In the genomic region with DNA sequence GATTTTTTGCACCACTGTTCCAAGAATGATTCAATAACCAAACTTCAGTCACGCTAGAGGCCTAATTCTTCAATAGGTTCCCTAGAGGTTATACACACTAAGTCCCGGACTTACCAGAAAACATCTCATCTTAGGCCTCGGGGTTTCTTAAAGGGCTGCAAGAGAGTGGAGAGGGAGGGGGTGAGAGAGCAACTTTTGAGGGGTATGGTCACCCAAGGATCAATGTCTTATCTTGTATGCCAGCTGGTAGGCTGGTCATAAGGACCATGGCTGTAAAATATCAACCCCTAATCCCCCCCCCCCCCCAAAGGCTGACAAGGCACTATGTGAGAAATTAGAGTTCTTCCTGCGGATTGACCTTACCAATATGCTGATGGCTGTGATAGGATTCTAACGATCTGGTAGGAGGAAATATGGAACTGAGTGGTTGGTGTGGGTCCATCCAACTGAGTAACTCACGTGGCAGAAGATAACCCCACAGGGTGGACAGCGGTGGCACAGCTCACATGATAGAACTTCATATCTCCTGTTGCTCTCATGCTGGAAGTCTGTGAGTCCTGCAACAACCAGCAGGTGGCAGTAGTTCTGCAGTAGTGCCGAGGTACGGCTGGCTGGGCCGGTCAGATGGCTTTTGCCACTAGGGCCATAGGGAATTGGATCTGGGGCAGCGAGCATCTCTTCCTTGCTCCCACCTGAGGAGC, we compare ENCODE assay signal across 9 mouse cellular contexts.
DNase-seq lines count a peak whose midpoint lies in the region; ATAC-seq and TF ChIP-seq lines count a peak whose summit lies in the region.
"Had no signal": no experiment of that assay in that cellular context is flagged by ENCODE, and none has a peak within 500 bp of the region (broad histone marks: within the 10 kb centered on the region; RNA-seq: fewer than 3 reads in every experiment).

No protein-coding gene starts in this region.

- H3K4me2 ChIP-seq in heart, embryonic 11.5 days = no peak overlapping the region
- H3K4me2 ChIP-seq in heart, embryonic 12.5 days = no peak overlapping the region
- H3K4me2 ChIP-seq in forebrain, embryonic 11.5 days (ENCODE audit: low read depth, low read length, severe bottlenecking) = no peak overlapping the region
- H3K4me2 ChIP-seq in intestine, embryonic 14.5 days (ENCODE audit: low read length) = no peak overlapping the region

- H3K27me3 ChIP-seq in heart, embryonic 11.5 days (ENCODE audit: control insufficient read depth, insufficient read depth, low read length) = no peaks in the 10 kb centered on the region
- no peaks in the 10 kb centered on the region for H3K27me3 ChIP-seq in heart, embryonic 12.5 days (replicated peaks)
- no peaks in the 10 kb centered on the region for H3K27me3 ChIP-seq in forebrain, embryonic 11.5 days (ENCODE audit: control insufficient read depth, insufficient read depth, low read length)
- no peaks in the 10 kb centered on the region for H3K27me3 ChIP-seq in intestine, embryonic 14.5 days (replicated peaks; ENCODE audit: control insufficient read depth, insufficient read depth, low read length)

- no peaks in the 10 kb centered on the region for H3K9me3 ChIP-seq in heart, embryonic 11.5 days (replicated peaks; ENCODE audit: control insufficient read depth, low read length)
- no peaks in the 10 kb centered on the region for H3K9me3 ChIP-seq in heart, embryonic 12.5 days (replicated peaks)
- H3K9me3 ChIP-seq in forebrain, embryonic 11.5 days (ENCODE audit: control insufficient read depth, low read length) = no peaks in the 10 kb centered on the region
- H3K9me3 ChIP-seq in intestine, embryonic 14.5 days (ENCODE audit: control insufficient read depth, low read length) = no peaks in the 10 kb centered on the region

- peak; percentile 24; the same call in 1 of the 2 replicates for TF ChIP-seq CTCF in bone marrow, adult 2 months (IDR thresholded peaks at IDR 0.05; ENCODE audit: control insufficient read depth, insufficient read depth, low read length)

- no peaks in the 10 kb centered on the region for H3K4me1 ChIP-seq in heart, embryonic 11.5 days (ENCODE audit: control insufficient read depth, insufficient read depth, low read length)
- H3K4me1 ChIP-seq in heart, embryonic 12.5 days (replicated peaks) = no peaks in the 10 kb centered on the region
- no peaks in the 10 kb centered on the region for H3K4me1 ChIP-seq in bone marrow, adult 2 months (ENCODE audit: control insufficient read depth, insufficient read depth, low read length)
- H3K4me1 ChIP-seq in forebrain, embryonic 11.5 days (replicated peaks; ENCODE audit: control insufficient read depth, insufficient read depth, low read length) = no peaks in the 10 kb centered on the region
- H3K4me1 ChIP-seq in intestine, embryonic 14.5 days (replicated peaks; ENCODE audit: control insufficient read depth, insufficient read depth, low read length) = no peaks in the 10 kb centered on the region

- no peak overlapping the region for H3K4me3 ChIP-seq in heart, embryonic 11.5 days (ENCODE audit: low read depth, low read length)
- H3K4me3 ChIP-seq in heart, embryonic 12.5 days = no peak overlapping the region
- no peak overlapping the region for H3K4me3 ChIP-seq in bone marrow, adult 2 months (replicated peaks; ENCODE audit: control insufficient read depth, low read depth, low read length)
- no peak overlapping the region for H3K4me3 ChIP-seq in forebrain, embryonic 11.5 days (ENCODE audit: low read depth, low read length)
- no peak overlapping the region for H3K4me3 ChIP-seq in intestine, embryonic 14.5 days (ENCODE audit: low read depth, low read length)

- ATAC-seq in heart, embryonic 11.5 days (replicated peaks; ENCODE audit: insufficient number of reproducible peaks, low FRiP score, low TSS enrichment) = peak; percentile 49; the same call in 1 of the 2 replicates
- ATAC-seq in heart, embryonic 12.5 days (ENCODE audit: insufficient number of reproducible peaks, low FRiP score) = no peak
- ATAC-seq in forebrain, embryonic 11.5 days (replicated peaks; ENCODE audit: low FRiP score) = peak; percentile 84
- ATAC-seq in intestine, embryonic 14.5 days (replicated peaks; ENCODE audit: low FRiP score, low TSS enrichment, low read depth) = 0 out of 2 replicates have a peak, but pooled peaks have one; percentile 60
- ATAC-seq in megakaryocyte-erythroid progenitor cell, adult 5-6 weeks (replicated peaks; ENCODE audit: low FRiP score, low TSS enrichment, poor library complexity, severe bottlenecking) = peak; percentile 78

- 34% methylated on average over 11 of the region's 11 CpGs for WGBS in heart, embryonic 11.5 days (ENCODE audit: insufficient replicate concordance)
- 37% methylated on average over 11 of the region's 11 CpGs for WGBS in heart, embryonic 12.5 days
- WGBS in bone marrow, adult 2 months = 40% methylated on average over 11 of the region's 11 CpGs
- WGBS in forebrain, embryonic 11.5 days = 45% methylated on average over 11 of the region's 11 CpGs
- WGBS in intestine, embryonic 14.5 days = 47% methylated on average over 11 of the region's 11 CpGs

- H3K36me3 ChIP-seq in heart, embryonic 11.5 days (ENCODE audit: control insufficient read depth, insufficient read depth, low read length) = no peaks in the 10 kb centered on the region
- no peaks in the 10 kb centered on the region for H3K36me3 ChIP-seq in heart, embryonic 12.5 days
- H3K36me3 ChIP-seq in forebrain, embryonic 11.5 days (ENCODE audit: control insufficient read depth, insufficient read depth, low read length) = no peaks in the 10 kb centered on the region
- H3K36me3 ChIP-seq in intestine, embryonic 14.5 days (ENCODE audit: control insufficient read depth, insufficient read depth, low read length) = no peaks in the 10 kb centered on the region

- H3K9ac ChIP-seq in heart, embryonic 11.5 days (ENCODE audit: low read depth, low read length) = no peak overlapping the region
- no peak overlapping the region for H3K9ac ChIP-seq in heart, embryonic 12.5 days
- H3K9ac ChIP-seq in forebrain, embryonic 11.5 days (ENCODE audit: low read length) = no peak overlapping the region
- no peak overlapping the region for H3K9ac ChIP-seq in intestine, embryonic 14.5 days (ENCODE audit: low read length)

- DNase-seq in forebrain, embryonic 11.5 days (ENCODE audit: low spot score) = peak; percentile 79
- DNase-seq in intestine, embryonic 14.5 days (ENCODE audit: low spot score) = peak; percentile 71
- DNase-seq in left cerebral cortex, adult 11 months (ENCODE audit: low spot score) = peak; percentile 10
- peak; percentile 21 to 69 for DNase-seq in urinary bladder, postnatal 4 days (ENCODE audit: low spot score in 2 of 2)

- no peak overlapping the region for H3K27ac ChIP-seq in heart, embryonic 11.5 days (ENCODE audit: low read depth, low read length)
- no peak overlapping the region for H3K27ac ChIP-seq in heart, embryonic 12.5 days (ENCODE audit: poor library complexity, severe bottlenecking)
- H3K27ac ChIP-seq in bone marrow, adult 2 months (ENCODE audit: control insufficient read depth, insufficient read depth, low read depth, low read length, poor library complexity) = no peak overlapping the region
- no peak overlapping the region for H3K27ac ChIP-seq in forebrain, embryonic 11.5 days (ENCODE audit: low read depth, low read length)
- H3K27ac ChIP-seq in intestine, embryonic 14.5 days (ENCODE audit: low read depth) = no peak overlapping the region
- H3K27ac ChIP-seq: macrophage had no signal

- no peak for TF ChIP-seq POLR2A in bone marrow, adult 2 months (IDR thresholded peaks at IDR 0.05; ENCODE audit: borderline replicate concordance, control insufficient read depth, low read depth, low read length)

Comparison
In these comparisons a context has a peak if more than half of its experiments do, and no peak if none do; other contexts are left out.
1. DNase-seq: peak in every context shown above with its lines; median percentile 79 in forebrain, embryonic 11.5 days; 71 in intestine, embryonic 14.5 days; 45 in urinary bladder, postnatal 4 days; 10 in left cerebral cortex, adult 11 months.